Mouse (Mus musculus) hindbrain, embryonic 12.5 days (tissue): ENCODE data around the gene Ltb4r1. TPM values are rescaled to one million over a fixed set of nuclear protein-coding genes. Genes with fewer than 3 reads are reported as not detected.
"Not testable (repeated sequence)": the region's sequence is repeated elsewhere in the genome, so short reads cannot be mapped to it uniquely, and the experiment has no call there.

ENCODE experiments used
- ATAC-seq: fragments of 200-750 bp; cut with Nextera tagmentation; 2 replicates; pipeline ENCODE4 v1.8.0; 2017; ENCODE audit warnings: moderate TSS enrichment; ENCODE audit not compliant: low FRiP score
- H3K27ac ChIP-seq: fragments of 300-500 bp; sonication (generic); 2 replicates; pipeline ENCODE4 v1.5.1; 2016; ENCODE audit warnings: mild to moderate bottlenecking
- H3K27me3 ChIP-seq: fragments of 300-500 bp; sonication (generic); 2 replicates; pipeline ENCODE4 v1.6.1; 2016; ENCODE audit warnings: mild to moderate bottlenecking
- H3K36me3 ChIP-seq: fragments of 300-500 bp; sonication (generic); 2 replicates; pipeline ENCODE4 v1.6.1; 2016; ENCODE audit warnings: mild to moderate bottlenecking
- H3K4me1 ChIP-seq: fragments of 300-500 bp; sonication (generic); 2 replicates; pipeline ENCODE4 v1.6.1; 2016
- H3K4me2 ChIP-seq: fragments of 300-500 bp; sonication (generic); replicated peaks from 2 replicates; pipeline ENCODE4 v1.6.1; 2016; ENCODE audit warnings: mild to moderate bottlenecking
- H3K4me3 ChIP-seq: fragments of 300-500 bp; sonication (generic); 2 replicates; pipeline ENCODE4 v1.5.1; 2016; ENCODE audit warnings: mild to moderate bottlenecking
- H3K9ac ChIP-seq: fragments of 300-500 bp; sonication (generic); 2 replicates; pipeline ENCODE4 v1.6.1; 2016; ENCODE audit warnings: mild to moderate bottlenecking, moderate library complexity
- H3K9me3 ChIP-seq: fragments of 300-500 bp; sonication (generic); replicated peaks from 2 replicates; pipeline ENCODE4 v1.6.1; 2016; ENCODE audit warnings: mild to moderate bottlenecking
- WGBS: fragments of 180-500 bp; shearing (Covaris S2); methylation state at CpG from one replicate; pipeline ENCODE4 v1.1.7; 2016; 5-methylcytosine and 5-hydroxymethylcytosine counted together
- polyA plus RNA-seq: library from polyadenylated mRNA; unstranded; fragments of >200 nt; fragmentation: Nextera tagmentation; extraction: Ambion mirVana; gene quantifications from 2 replicates; pipeline ENCODE4 v1.2.1, GENCODE M21; 2016

Ltb4r1 gene
- polyA plus RNA-seq, 1 experiment from 2014 or later = not detected

DNA sequence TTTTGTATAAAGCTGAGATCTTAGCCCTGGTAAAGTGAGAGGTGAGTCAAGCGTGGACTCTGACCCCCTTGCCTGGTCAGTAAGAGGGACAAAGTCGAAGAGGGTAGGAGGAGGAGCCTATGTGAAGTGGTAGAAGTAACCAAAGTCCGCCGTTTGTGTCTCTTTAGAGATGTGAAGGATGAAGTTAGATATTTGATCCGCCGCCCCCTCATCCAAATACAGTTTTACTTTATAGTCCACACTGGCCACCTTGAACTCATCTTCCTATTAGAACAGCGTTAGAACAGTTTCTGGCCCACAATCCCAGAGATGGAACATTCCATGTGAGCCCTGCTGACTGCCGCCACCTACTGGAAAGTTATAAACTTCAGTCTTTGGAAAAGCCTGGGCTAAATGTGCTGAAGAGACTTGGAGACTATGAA lies 7.4 kb upstream of the Ltb4r1 start, which contains the start of gene Cideb:
Gene Cideb, minus strand, starts transcription at position 96 of the 422 bp plus-strand sequence.
- WGBS = 16% methylated on average over 8 of the region's 8 CpGs
- Histone ChIP-seq H3K4me1 (peaks cover 10% of the 10 kb centered on the region; the same call in 1 of the 2 replicates), H3K27ac (no peak within 1 kb of the TSS), H3K9me3 (no peaks in the 10 kb centered on the region), H3K4me2 (no peak within 1 kb of the TSS), H3K4me3 (no peak within 1 kb of the TSS), H3K27me3 (peaks cover 31% of the 10 kb centered on the region), H3K9ac (no peak within 1 kb of the TSS), H3K36me3 (peaks cover 33% of the 10 kb centered on the region)
- no peak for ATAC-seq

- WGBS = 0% methylated on average over 6 of the region's 6 CpGs
- 0 out of 2 replicates have a peak, but pooled peaks have one; percentile 9 for ATAC-seq
Measured at GRCm38 (mm10) chr14:55760156-55760555, 5.6 kb upstream of the Ltb4r1 start.

DNA sequence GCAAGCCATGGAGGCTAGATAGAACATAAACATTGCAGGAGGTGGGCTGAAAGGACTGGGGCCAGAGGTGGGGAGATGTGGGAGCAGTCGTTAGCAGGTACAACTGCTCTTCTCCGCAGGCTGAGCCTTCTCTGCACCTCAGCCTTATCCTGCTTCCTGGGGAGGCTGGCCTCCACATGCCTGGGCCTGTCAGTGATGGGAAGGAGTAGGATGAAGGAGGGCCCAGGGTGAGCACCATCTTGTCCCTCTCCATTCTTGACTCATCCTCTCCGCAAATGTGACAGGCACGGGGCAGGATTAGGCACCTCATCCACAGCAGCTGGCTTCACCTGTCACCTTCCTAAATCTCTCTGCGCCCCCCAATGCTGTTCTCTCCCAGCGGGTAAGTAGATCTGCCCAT lies 4.6 kb upstream of the Ltb4r1 start, which contains the start of gene Ltb4r2:
Gene Ltb4r2, plus strand, starts transcription at position 266 of the 400 bp plus-strand sequence.
- WGBS = 72% methylated on average over 6 of the region's 6 CpGs
- peaks cover 6% of the 10 kb centered on the region for H3K36me3 ChIP-seq
- H3K9ac ChIP-seq = peak within 1 kb of the TSS; percentile 70
- H3K27ac ChIP-seq = no peak within 1 kb of the TSS
- peak within 1 kb of the TSS; percentile 90 for H3K4me2 ChIP-seq
- H3K27me3 ChIP-seq = peaks cover 58% of the 10 kb centered on the region
- H3K4me1 ChIP-seq = peaks cover 10% of the 10 kb centered on the region; the same call in 1 of the 2 replicates
- peak within 1 kb of the TSS; percentile 47 for H3K4me3 ChIP-seq
- no peaks in the 10 kb centered on the region for H3K9me3 ChIP-seq
- ATAC-seq = no peak

More at GRCm38 (mm10) chr14:55760156-55760555, 5.6 kb upstream of the Ltb4r1 start:
- H3K9me3 ChIP-seq, H3K4me3 ChIP-seq, H3K9ac ChIP-seq, H3K27ac ChIP-seq: not testable (repeated sequence)
- peaks cover 48% of the 10 kb centered on the region for H3K27me3 ChIP-seq
- H3K4me2 ChIP-seq = peak overlapping the region; percentile 31
- H3K36me3 ChIP-seq = peaks cover 16% of the 10 kb centered on the region
- H3K4me1 ChIP-seq = peaks cover 10% of the 10 kb centered on the region; the same call in 1 of the 2 replicates

GRCm38 (mm10) chr14:55762001-55762821 lies 3.6 kb upstream of the Ltb4r1 start:
- H3K9ac ChIP-seq = peak overlapping the region; percentile 70
- ATAC-seq = peak; percentile 79
- H3K27me3 ChIP-seq = peaks cover 67% of the 10 kb centered on the region
- H3K4me3 ChIP-seq = peak overlapping the region; percentile 47
- H3K27ac ChIP-seq = no peak overlapping the region
- peak overlapping the region; percentile 90 for H3K4me2 ChIP-seq
- no peaks in the 10 kb centered on the region for H3K36me3 ChIP-seq
- peaks cover 10% of the 10 kb centered on the region; the same call in 1 of the 2 replicates for H3K4me1 ChIP-seq
- WGBS = under 1% methylated on average over 76 of the region's 77 CpGs
- H3K9me3 ChIP-seq = no peaks in the 10 kb centered on the region

DNA sequence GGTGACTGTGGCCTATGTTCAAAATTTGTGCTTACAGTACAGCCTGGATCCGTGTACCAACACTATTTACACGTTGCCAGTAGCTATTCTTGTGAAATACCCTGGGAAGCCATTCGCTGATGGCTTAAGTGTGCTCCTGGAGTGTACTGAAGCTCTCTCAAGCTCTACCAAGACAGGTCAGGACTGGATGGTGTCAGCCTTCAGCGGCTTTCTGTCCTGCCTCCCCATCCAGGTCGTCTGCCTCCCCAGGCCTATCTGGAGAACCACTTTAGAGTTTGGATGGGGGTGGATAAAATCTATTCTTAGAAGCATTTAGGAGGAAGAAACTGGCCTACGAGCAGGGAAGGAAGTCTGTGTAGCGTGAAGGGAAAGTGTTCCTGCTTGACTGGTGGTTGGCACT lies 2.6 kb upstream of the Ltb4r1 start:
- Histone ChIP-seq H3K36me3 (no peaks in the 10 kb centered on the region), H3K9me3 (no peaks in the 10 kb centered on the region), H3K4me3 (no peak overlapping the region), H3K4me1 (peaks cover 18% of the 10 kb centered on the region), H3K27me3 (peaks cover 76% of the 10 kb centered on the region), H3K9ac (no peak overlapping the region), H3K4me2 (no peak overlapping the region), H3K27ac (no peak overlapping the region)
- no peak for ATAC-seq
- WGBS = 68% methylated on average over 7 of the region's 7 CpGs

DNA sequence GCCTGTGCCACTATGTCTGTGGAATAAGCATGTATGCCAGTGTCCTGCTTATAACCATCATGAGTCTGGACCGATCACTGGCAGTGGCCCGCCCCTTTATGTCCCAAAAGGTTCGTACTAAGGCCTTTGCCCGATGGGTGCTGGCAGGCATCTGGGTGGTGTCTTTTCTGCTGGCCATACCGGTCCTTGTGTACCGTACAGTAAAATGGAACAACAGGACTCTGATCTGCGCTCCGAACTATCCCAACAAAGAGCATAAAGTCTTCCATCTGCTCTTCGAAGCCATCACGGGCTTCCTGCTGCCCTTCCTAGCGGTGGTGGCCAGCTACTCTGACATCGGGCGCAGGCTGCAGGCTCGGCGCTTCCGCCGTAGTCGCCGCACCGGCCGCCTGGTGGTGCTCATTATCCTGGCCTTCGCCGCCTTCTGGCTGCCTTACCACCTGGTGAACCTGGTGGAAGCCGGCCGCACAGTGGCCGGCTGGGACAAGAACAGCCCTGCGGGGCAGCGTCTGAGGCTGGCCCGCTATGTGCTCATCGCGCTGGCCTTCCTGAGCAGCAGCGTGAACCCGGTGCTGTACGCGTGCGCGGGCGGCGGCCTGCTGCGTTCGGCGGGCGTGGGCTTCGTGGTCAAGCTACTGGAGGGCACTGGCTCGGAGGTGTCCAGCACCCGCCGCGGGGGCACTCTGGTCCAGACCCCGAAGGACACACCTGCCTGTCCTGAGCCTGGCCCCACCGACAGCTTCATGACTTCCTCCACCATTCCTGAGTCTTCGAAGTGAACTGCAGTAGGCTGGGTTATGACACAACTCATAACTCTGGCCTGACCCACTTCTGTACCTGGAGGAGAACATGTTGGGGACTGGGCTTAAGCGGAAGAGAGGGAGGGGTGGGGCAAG lies 2.0 kb downstream of the Ltb4r1 start:
- peaks cover 8% of the 10 kb centered on the region for H3K4me1 ChIP-seq
- H3K36me3 ChIP-seq = no peaks in the 10 kb centered on the region
- peak overlapping the region; percentile 77 for H3K4me2 ChIP-seq
- 12% methylated on average over 52 of the region's 52 CpGs for WGBS
- H3K27ac ChIP-seq = no peak overlapping the region
- ATAC-seq = peak; percentile 72
- peak overlapping the region; percentile 60 for H3K9ac ChIP-seq
- H3K9me3 ChIP-seq = no peaks in the 10 kb centered on the region
- peaks cover 83% of the 10 kb centered on the region for H3K27me3 ChIP-seq
- peak overlapping the region; percentile 39 for H3K4me3 ChIP-seq

DNA sequence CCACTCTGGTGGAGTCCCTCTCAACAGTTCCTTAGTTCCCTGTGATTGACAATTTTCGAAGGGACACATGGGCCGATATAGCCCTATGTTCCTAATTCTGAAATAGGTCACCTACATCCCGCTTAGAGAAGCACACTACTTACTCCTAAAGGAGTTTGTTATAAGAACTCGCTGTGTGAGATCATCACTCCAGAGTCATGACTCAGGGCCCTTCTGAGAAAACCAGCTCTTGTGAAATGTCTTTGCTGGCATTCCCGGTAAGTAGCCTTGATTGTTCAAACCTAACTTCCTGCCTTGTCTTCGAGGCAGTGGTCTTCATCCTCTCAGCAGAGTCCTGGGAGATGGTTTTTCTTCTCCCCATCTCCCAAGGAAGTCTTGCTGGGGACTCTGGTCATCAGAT lies 2.8 kb downstream of the Ltb4r1 start:
- ATAC-seq = 0 out of 2 replicates have a peak, but pooled peaks have one; percentile 14
- Histone ChIP-seq H3K4me1 (peaks cover 8% of the 10 kb centered on the region), H3K9ac (no peak overlapping the region), H3K36me3 (no peaks in the 10 kb centered on the region), H3K4me2 (no peak overlapping the region), H3K9me3 (no peaks in the 10 kb centered on the region), H3K4me3 (no peak overlapping the region), H3K27ac (no peak overlapping the region), H3K27me3 (peaks cover 75% of the 10 kb centered on the region)
- 82% methylated on average over 6 of the region's 6 CpGs for WGBS

DNA sequence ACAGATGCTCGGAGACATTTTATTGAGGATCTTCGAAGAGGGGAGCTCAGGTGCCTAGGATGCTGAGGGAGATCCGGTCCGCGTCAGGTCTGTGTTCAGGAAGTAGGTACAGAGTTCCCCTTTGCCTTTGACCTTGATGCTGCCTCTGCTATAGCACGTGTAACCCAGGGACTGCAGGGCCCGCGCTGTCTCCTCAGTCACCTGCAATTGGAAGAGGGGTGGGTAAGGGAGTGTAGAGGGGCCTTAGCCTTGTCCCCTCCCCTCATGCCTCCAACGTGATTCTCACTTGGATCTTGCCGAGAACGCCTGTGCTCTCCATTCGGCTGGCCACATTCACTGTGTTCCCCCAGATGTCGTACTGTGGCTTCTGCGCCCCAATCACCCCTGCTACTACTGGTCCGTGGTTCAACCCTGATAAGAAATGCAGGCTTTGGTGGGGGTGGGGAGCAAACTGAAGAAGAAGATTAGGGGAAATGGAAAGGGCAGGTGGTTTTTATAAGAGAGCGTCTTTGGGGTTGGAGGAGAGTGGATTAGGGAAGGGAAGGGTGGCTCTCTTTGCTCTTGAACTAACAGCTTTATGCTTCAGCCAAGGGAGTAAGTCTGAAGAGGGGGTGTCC lies 3.4 kb downstream of the Ltb4r1 start:
- peaks cover 69% of the 10 kb centered on the region for H3K27me3 ChIP-seq

GRCm38 (mm10) chr14:55776711-55777110 lies 10.9 kb downstream of the Ltb4r1 start:
- Histone ChIP-seq H3K4me2 (no peak overlapping the region), H3K9ac (no peak overlapping the region), H3K4me3 (no peak overlapping the region), H3K36me3 (no peaks in the 10 kb centered on the region), H3K9me3 (no peaks in the 10 kb centered on the region), H3K27ac (no peak overlapping the region), H3K27me3 (peaks cover 14% of the 10 kb centered on the region), H3K4me1 (peaks cover 4% of the 10 kb centered on the region)
- no peak for ATAC-seq
- WGBS = 62% methylated on average over 7 of the region's 7 CpGs

More for the DNA sequence above, 3.4 kb downstream of the Ltb4r1 start:
- Histone ChIP-seq H3K4me1 (peaks cover 8% of the 10 kb centered on the region), H3K9ac (no peak overlapping the region), H3K4me3 (no peak overlapping the region), H3K27ac (no peak overlapping the region), H3K4me2 (no peak overlapping the region), H3K36me3 (no peaks in the 10 kb centered on the region), H3K9me3 (no peaks in the 10 kb centered on the region)
- WGBS = 74% methylated on average over 16 of the region's 16 CpGs
- no peak for ATAC-seq

DNA sequence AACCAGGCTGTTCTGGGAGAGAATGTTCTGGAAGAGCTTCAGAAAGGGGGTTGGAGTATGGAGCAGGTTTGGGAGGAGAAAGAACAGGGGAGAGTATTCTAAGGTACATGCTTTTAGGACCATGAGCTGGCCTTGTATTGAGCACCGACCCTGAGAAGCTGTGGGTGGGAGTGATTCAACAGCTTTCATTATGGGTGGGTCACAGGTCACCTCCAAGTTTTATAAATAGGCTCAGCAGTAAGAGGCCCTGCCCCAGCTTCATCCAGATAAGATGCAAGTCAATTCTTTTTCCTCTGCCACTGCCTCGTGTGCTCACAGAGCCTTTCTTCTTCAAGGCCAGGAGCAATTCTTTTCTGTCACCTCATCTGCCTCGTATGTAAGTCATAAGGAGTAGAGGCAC lies 11.4 kb downstream of the Ltb4r1 start:
- Histone ChIP-seq H3K9ac (no peak overlapping the region), H3K27me3 (peaks cover 15% of the 10 kb centered on the region), H3K9me3 (no peaks in the 10 kb centered on the region), H3K4me2 (no peak overlapping the region), H3K27ac (no peak overlapping the region), H3K4me1 (peaks cover 5% of the 10 kb centered on the region), H3K36me3 (no peaks in the 10 kb centered on the region), H3K4me3 (no peak overlapping the region)
- 47% methylated on average over 3 of the region's 3 CpGs for whole genome bisulfite sequencing
- no peak for ATAC-seq

DNA sequence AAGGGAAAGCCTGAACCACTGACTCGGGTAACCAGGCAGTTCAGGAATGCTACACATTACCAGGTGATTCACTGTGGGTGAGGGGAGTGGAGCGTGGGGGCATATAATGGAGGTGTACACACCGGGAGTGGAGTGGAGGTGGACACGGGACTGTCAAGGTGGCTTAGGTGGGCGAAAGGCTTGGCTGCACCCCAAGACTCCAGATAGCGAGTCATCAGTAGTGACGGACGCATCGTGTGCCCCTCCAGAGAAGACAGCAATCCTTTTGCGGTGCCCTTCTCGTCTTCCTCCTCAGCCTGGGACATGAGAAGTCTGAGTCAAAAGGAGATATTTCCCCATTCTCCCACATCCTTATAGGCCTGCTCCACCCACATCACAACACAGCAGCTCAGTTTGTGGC lies 12.0 kb downstream of the Ltb4r1 start:
- H3K36me3 ChIP-seq = no peaks in the 10 kb centered on the region
- no peak for ATAC-seq

More for the DNA sequence above, 12.0 kb downstream of the Ltb4r1 start:
- Histone ChIP-seq H3K9me3 (no peaks in the 10 kb centered on the region), H3K9ac (no peak overlapping the region), H3K4me2 (no peak overlapping the region), H3K27ac (no peak overlapping the region), H3K4me3 (no peak overlapping the region), H3K4me1 (peaks cover 5% of the 10 kb centered on the region), H3K27me3 (peaks cover 19% of the 10 kb centered on the region)
- WGBS = 91% methylated on average over 11 of the region's 11 CpGs
